Mouse (Mus musculus) testis, adult 2 months (tissue): ENCODE measurements around the gene Gm28305. TPM values are rescaled to one million over a fixed set of nuclear protein-coding genes. Genes with fewer than 3 reads are reported as not detected.
A peak's percentile ranks its signal among the peaks of the same experiment; 100 is the strongest.

Experiments
- H3K27ac ChIP-seq: fragments of 200-500 bp; 2 replicates; pipeline ENCODE4 v1.5.1; 2012; ENCODE audit warnings: low read depth, low read length; ENCODE audit not compliant: control insufficient read depth, insufficient read depth
- H3K27me3 ChIP-seq: fragments of 200-500 bp; 2 replicates; pipeline ENCODE4 v1.6.1; 2012; ENCODE audit warnings: mild to moderate bottlenecking, low read length, moderate library complexity; ENCODE audit not compliant: control insufficient read depth, insufficient read depth
- H3K36me3 ChIP-seq: fragments of 200-500 bp; 2 replicates; pipeline ENCODE4 v1.6.1; 2012; ENCODE audit warnings: mild to moderate bottlenecking, low read length; ENCODE audit not compliant: control insufficient read depth, insufficient read depth
- H3K4me1 ChIP-seq: fragments of 200-500 bp; 2 replicates; pipeline ENCODE4 v1.6.1; 2012; ENCODE audit warnings: low read length; ENCODE audit not compliant: control insufficient read depth, insufficient read depth
- H3K4me3 ChIP-seq: fragments of 200-500 bp; 2 replicates; pipeline ENCODE4 v1.5.1; 2012; ENCODE audit warnings: low read depth, mild to moderate bottlenecking, low read length, moderate library complexity, mixed read lengths; ENCODE audit not compliant: control insufficient read depth
- CTCF ChIP-seq: fragments of 200-500 bp; IDR thresholded peaks from 2 replicates; pipeline ENCODE4 v1.5.1; 2012; ENCODE audit warnings: low read depth, mild to moderate bottlenecking, inconsistent platforms, low read length, moderate library complexity; ENCODE audit not compliant: control insufficient read depth, insufficient read depth, insufficient replicate concordance
- POLR2A ChIP-seq: fragments of 200-500 bp; IDR thresholded peaks from 2 replicates; pipeline ENCODE4 v1.6.1; 2012; ENCODE audit warnings: low read depth, mild to moderate bottlenecking, inconsistent platforms, low read length, moderate library complexity; ENCODE audit not compliant: control insufficient read depth
- polyA plus RNA-seq: library from polyadenylated mRNA; depleted of rRNA; stranded (reverse); fragments of >200 nt; gene quantifications from 2 replicates; pipeline ENCODE4 v1.2.3, GENCODE M21; 2012; rRNA removed

The Gm28305 gene
- not detected in 2 replicates for polyA plus RNA-seq

DNA sequence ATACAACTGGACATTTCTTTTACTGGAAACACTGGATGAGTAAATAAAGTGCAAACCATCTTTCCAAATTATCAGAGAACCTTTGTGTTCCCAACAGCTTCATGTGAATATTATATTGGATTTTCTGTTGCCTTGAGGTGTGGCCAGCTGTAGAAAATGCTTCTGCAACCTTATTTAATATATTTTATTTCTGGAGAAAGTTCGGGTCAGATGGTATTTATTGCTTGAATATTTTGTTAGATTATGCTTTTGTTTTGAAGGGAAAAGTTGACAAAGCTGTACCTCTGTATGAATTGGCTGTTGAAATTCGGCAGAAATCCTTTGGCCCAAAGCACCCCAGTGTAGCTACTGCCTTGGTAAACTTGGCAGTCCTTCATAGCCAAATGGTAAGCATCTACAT, at the start of gene Gm28305:
Gene Gm28305, plus strand, starts transcription at position 301 of the 400 bp plus-strand sequence.
- Histone ChIP-seq H3K27ac (no peak within 1 kb of the TSS), H3K27me3 (no peaks in the 10 kb centered on the region), H3K4me3 (no peak within 1 kb of the TSS), H3K4me1 (no peaks in the 10 kb centered on the region), H3K36me3 (no peaks in the 10 kb centered on the region)
- TF ChIP-seq POLR2A (no peak), CTCF (no peak)

DNA sequence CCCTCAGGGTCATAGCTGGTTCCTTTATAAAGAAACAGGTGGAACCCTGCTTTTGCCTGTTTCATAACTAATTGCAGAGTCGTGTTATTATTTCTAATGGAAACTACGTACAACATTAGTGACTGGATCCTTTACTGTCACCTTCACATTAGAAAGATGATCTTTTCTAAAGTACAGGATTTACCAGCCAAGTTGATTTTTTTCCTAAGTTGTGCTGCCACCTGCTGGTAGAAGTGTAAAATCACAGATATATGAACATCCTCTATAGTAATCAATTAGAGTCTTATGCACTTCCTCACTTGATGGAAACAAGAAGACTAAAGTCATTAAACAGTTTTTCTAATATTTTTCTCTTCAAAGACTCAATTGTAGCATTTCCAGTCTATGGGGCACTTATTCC, 44.0 kb upstream of the Gm28305 start:
- no peaks in the 10 kb centered on the region for H3K36me3 ChIP-seq
- TF ChIP-seq CTCF: no peak
- TF ChIP-seq POLR2A: no peak
- no peak overlapping the region for H3K27ac ChIP-seq
- no peak overlapping the region for H3K4me3 ChIP-seq
- no peaks in the 10 kb centered on the region for H3K27me3 ChIP-seq
- no peaks in the 10 kb centered on the region for H3K4me1 ChIP-seq

DNA sequence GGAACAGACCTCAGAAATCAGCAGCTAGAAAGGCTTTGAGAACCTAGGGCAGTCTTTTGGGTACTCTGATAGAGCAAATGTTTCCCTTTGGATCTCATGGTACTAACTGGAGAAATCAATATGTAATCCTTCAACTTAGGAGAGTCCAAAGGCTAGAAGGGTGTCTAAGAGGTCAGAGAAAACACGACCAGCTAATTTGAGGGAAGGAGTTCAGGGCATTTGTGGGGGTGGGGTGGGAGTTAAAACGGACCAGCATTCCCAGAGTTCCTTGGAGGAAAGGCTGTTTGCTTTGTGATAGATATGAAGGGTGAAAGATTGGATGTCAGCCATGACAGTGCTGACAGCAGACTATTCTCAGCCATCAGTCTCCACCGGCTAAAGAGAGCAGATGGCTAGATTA, 39.9 kb upstream of the Gm28305 start:
- no peaks in the 10 kb centered on the region for H3K27me3 ChIP-seq
- no peaks in the 10 kb centered on the region for H3K4me1 ChIP-seq
- H3K27ac ChIP-seq: no peak overlapping the region
- no peak for TF ChIP-seq POLR2A
- H3K4me3 ChIP-seq: no peak overlapping the region
- H3K36me3 ChIP-seq: no peaks in the 10 kb centered on the region

DNA sequence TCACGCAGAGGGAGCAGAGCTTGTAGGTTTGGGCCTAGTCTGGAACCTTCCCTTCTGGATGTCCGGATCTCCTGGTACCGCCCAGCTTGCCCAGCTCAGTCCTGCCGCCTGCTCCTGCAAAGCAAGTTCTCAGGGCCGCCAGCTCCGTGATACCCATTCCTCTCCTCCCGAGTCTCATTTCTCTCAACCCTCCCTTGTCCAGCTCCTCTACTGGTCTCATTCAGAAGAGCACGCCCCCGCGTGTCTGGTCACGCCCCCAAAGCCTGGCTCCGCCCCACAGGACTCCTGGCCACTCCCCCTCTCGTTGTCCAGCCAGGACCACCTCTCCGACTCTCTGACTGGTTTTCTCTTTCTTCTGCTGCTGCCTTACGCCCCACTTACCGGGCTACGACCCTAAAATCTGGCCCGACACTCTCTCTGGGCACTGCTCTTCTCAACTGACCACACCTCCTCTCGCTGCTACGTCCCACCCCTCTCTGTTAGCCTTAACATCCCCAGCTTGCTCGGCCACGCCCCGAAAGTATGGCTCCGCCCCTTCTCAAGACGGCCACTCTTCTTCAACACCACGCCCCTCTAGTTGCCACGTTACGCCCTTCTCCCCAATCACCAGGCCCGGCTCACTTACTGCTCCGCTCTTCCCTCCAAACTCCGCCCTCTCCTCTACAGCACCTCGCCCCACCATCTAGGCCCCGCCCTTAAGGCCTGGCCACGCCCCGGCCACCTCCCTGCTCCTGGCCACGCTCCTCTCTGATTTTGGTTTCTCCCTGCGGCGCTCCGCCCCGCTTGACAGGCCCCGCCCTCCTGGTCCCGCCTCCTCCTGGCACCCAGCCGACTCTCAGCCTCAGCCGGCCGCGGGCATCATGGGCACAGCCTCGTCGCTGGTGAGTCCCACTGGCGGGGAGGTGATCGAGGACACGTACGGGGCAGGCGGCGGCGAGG, 38.3 kb upstream of the Gm28305 start, which contains the start of gene Nphp3:
Gene Nphp3, plus strand, starts transcription at position 624 of the 939 bp plus-strand sequence.
- H3K4me3 ChIP-seq: peak within 1 kb of the TSS; percentile 89
- peak; percentile 59 for TF ChIP-seq POLR2A
- no peak for TF ChIP-seq CTCF

DNA sequence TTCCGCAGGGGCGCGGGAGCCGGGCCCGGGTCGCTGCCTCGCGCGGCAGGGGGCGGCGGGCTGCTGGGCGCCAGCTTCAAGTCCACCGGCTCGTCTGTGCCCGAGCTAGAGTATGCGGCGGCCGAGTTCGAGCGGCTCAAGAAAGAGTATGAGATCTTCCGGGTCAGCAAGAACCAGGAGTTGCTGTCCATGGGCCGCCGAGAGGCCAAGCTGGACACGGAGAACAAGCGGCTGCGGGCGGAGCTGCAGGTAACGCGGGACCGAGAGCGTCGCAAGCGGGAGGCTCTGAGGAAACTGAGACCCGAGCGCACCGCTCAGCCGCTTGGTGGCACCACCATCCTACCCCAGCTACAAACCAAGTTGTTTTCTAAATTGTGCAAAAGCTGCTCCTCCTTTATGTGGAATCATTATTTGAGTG, 37.5 kb upstream of the Gm28305 start:
- H3K36me3 ChIP-seq: no peaks in the 10 kb centered on the region
- TF ChIP-seq POLR2A (no peak), CTCF (peak; percentile 38; the same call in 1 of the 2 replicates)
- H3K27me3 ChIP-seq: no peaks in the 10 kb centered on the region
- H3K4me1 ChIP-seq: no peaks in the 10 kb centered on the region
- H3K27ac ChIP-seq: peak overlapping the region; percentile 19; the same call in 1 of the 2 replicates
- H3K4me3 ChIP-seq: peak overlapping the region; percentile 89

More for the DNA sequence above, 38.3 kb upstream of the Gm28305 start, which contains the start of gene Nphp3:
- no peaks in the 10 kb centered on the region for H3K27me3 ChIP-seq
- H3K27ac ChIP-seq: peak within 1 kb of the TSS; percentile 83
- H3K36me3 ChIP-seq: no peaks in the 10 kb centered on the region
- no peaks in the 10 kb centered on the region for H3K4me1 ChIP-seq

DNA sequence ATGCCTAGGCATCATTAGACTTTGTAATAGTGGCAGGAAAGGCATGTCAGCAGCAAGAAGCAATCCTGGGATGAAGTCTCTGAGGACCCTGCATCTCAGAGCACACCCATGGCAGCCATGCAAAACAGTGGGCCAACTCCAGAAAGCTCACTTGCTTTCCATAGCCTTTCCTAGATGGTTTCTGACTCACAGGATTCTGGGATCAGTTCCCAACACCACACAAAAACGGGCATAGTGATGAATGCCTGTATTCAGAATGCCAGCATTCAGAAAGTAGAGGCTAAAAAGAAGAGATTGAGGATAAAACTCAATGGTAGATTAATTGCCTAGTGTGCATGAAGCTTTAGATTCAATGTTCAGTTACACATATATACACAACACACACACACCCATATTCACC, 25.9 kb upstream of the Gm28305 start:
- H3K27me3 ChIP-seq: no peaks in the 10 kb centered on the region
- peaks cover 4% of the 10 kb centered on the region; the same call in 1 of the 2 replicates for H3K4me1 ChIP-seq
- H3K4me3 ChIP-seq: no peak overlapping the region
- no peak overlapping the region for H3K27ac ChIP-seq
- TF ChIP-seq POLR2A (no peak), CTCF (no peak)
- H3K36me3 ChIP-seq: no peaks in the 10 kb centered on the region

DNA sequence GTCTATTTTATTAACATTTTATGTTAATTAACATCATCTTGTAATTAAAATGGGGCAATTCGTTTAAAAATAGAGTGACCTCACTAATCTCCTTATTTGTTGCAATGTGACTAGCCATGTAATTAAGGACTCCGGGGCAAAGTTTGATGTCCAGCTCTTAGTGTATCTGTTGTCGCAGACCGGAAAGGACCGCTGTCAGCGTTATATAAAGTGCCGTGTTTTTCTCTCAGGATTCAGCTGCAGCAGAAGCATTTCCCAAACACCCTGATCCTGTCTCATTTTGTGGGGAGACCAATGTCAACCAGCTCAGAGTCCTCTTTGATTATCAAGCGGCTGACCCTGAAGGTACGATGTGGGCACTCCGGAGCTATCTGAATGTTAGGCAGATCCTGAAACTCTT, 19.4 kb upstream of the Gm28305 start:
- no peak for TF ChIP-seq POLR2A
- no peak for TF ChIP-seq CTCF
- Histone ChIP-seq H3K36me3 (no peaks in the 10 kb centered on the region; the same call in 1 of the 2 replicates), H3K4me3 (no peak overlapping the region), H3K27me3 (no peaks in the 10 kb centered on the region), H3K4me1 (peaks cover 7% of the 10 kb centered on the region), H3K27ac (no peak overlapping the region)
